Comparison of ENCODE assay signal across 15 mouse cellular contexts in the genomic region with DNA sequence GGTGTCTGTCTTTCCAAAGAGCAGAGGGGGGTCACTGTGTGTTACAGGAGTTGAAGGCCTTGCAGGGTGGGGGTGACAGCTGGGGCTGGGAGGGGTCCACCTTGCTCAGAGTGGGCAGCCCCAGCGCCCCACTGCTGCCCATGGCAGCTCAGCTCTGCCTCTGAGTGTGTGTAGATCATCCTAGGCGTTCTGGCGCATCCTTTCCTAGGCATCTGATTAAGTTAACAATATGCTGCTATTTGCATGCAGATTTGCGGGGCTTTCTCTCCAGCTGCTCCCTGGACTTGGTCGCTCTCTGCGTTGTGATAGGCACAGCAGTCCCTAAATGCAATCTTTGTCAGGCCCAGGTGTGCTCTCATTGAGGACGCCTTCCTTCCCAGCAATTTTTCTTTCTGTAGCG.
DNase-seq lines count a peak whose midpoint lies in the region; ATAC-seq and TF ChIP-seq lines count a peak whose summit lies in the region.
"Had no signal": no experiment of that assay in that cellular context is flagged by ENCODE, and none has a peak within 500 bp of the region (broad histone marks: within the 10 kb centered on the region; RNA-seq: fewer than 3 reads in every experiment).

No protein-coding gene starts in this region.

- ATAC-seq in hindbrain, embryonic 13.5 days (ENCODE audit: low FRiP score): no peak
- ATAC-seq in neural tube, embryonic 12.5 days (ENCODE audit: low FRiP score, low read depth): peak; percentile 43; the same call in 1 of the 2 replicates

- DNase-seq in layer of hippocampus, adult 2 months (ENCODE audit: low spot score in 2 of 2): no peak
- no peak for DNase-seq in layer of hippocampus, adult 9-11 months
- DNase-seq in ovary, postnatal 10 days (ENCODE audit: low spot score): no peak
- no peak for DNase-seq in Muller cell, postnatal 12 days (ENCODE audit: inconsistent ontology term)
- no peak for DNase-seq in spleen, adult 12 weeks (ENCODE audit: low spot score)
- DNase-seq: adrenal gland, postnatal 10 days; cerebellum, adult 8-10 months; lung, postnatal 10 days; right cerebral cortex, postnatal 25 days; thymus, postnatal 4 days had no signal

- 13% methylated on average over 8 of the region's 8 CpGs for WGBS in hindbrain, embryonic 13.5 days
- WGBS in neural tube, embryonic 12.5 days: 13% methylated on average over 8 of the region's 8 CpGs

- no peaks in the 10 kb centered on the region for H3K9me3 ChIP-seq in hindbrain, embryonic 13.5 days
- no peaks in the 10 kb centered on the region for H3K9me3 ChIP-seq in neural tube, embryonic 12.5 days
- H3K9me3 ChIP-seq: stomach, embryonic 15.5 days had no signal

- TF ChIP-seq POLR2A in cortical plate, adult 2 months (IDR thresholded peaks at IDR 0.05; ENCODE audit: extremely low read depth, insufficient read depth, low read length): no peak

- no peak for TF ChIP-seq CTCF in layer of hippocampus, adult 2 months (conservative IDR thresholded peaks at IDR 0.05)
- no peak for TF ChIP-seq CTCF in cortical plate, adult 2 months (IDR thresholded peaks at IDR 0.05; ENCODE audit: extremely low read depth, insufficient read depth, low read length)

- peak overlapping the region; percentile 84 for H3K27ac ChIP-seq in layer of hippocampus, adult 2 months
- H3K27ac ChIP-seq in cortical plate, adult 2 months (ENCODE audit: insufficient read depth, low read length): 0 out of 2 replicates have a peak overlapping the region, but pooled peaks have one; percentile 3
- peak overlapping the region; percentile 92 for H3K27ac ChIP-seq in hindbrain, embryonic 13.5 days
- 0 out of 2 replicates have a peak overlapping the region, but pooled peaks have one; percentile 42 for H3K27ac ChIP-seq in neural tube, embryonic 12.5 days
- H3K27ac ChIP-seq: stomach, embryonic 15.5 days had no signal

- H3K4me1 ChIP-seq in cortical plate, adult 2 months (ENCODE audit: control insufficient read depth, insufficient read depth, low read length): peaks cover 2% of the 10 kb centered on the region; the same call in 1 of the 2 replicates
- H3K4me1 ChIP-seq in hindbrain, embryonic 13.5 days (replicated peaks): peaks cover 50% of the 10 kb centered on the region
- H3K4me1 ChIP-seq in neural tube, embryonic 12.5 days: peaks cover 26% of the 10 kb centered on the region

- H3K27me3 ChIP-seq in hindbrain, embryonic 13.5 days: no peaks in the 10 kb centered on the region
- no peaks in the 10 kb centered on the region for H3K27me3 ChIP-seq in neural tube, embryonic 12.5 days (replicated peaks)

- no peak overlapping the region for H3K4me3 ChIP-seq in layer of hippocampus, adult 2 months
- H3K4me3 ChIP-seq in cortical plate, adult 2 months (ENCODE audit: insufficient read depth, low read length): no peak overlapping the region
- no peak overlapping the region for H3K4me3 ChIP-seq in hindbrain, embryonic 13.5 days
- H3K4me3 ChIP-seq in neural tube, embryonic 12.5 days: no peak overlapping the region
- H3K4me3 ChIP-seq: myocyte; stomach, embryonic 15.5 days had no signal

- peak overlapping the region; percentile 63 for H3K9ac ChIP-seq in hindbrain, embryonic 13.5 days
- no peak overlapping the region for H3K9ac ChIP-seq in neural tube, embryonic 12.5 days
- H3K9ac ChIP-seq: stomach, embryonic 15.5 days had no signal

- H3K4me2 ChIP-seq in hindbrain, embryonic 13.5 days: peak overlapping the region; percentile 31; the same call in 1 of the 2 replicates
- H3K4me2 ChIP-seq in neural tube, embryonic 12.5 days (replicated peaks): peak overlapping the region; percentile 20; the same call in 1 of the 2 replicates
- H3K4me2 ChIP-seq: stomach, embryonic 15.5 days had no signal

- no peaks in the 10 kb centered on the region for H3K36me3 ChIP-seq in hindbrain, embryonic 13.5 days
- H3K36me3 ChIP-seq in neural tube, embryonic 12.5 days: no peaks in the 10 kb centered on the region
- H3K36me3 ChIP-seq: stomach, embryonic 15.5 days had no signal

Comparison
In these comparisons a context has a peak if more than half of its experiments do, and no peak if none do; other contexts are left out.
1. H3K27ac ChIP-seq: peak in every context shown above with its lines; median percentile 92 in hindbrain, embryonic 13.5 days; 84 in layer of hippocampus, adult 2 months; 42 in neural tube, embryonic 12.5 days; 3 in cortical plate, adult 2 months.